Mouse (Mus musculus) G1E (cell line): Measurements from ENCODE around the gene Phf6. TPM values are rescaled to one million over a fixed set of nuclear protein-coding genes. Genes with fewer than 3 reads are reported as not detected.

Experiments
- ATAC-seq: 2 replicates; pipeline ENCODE4 v1.8.0; 2016; ENCODE audit warnings: mild to moderate bottlenecking; ENCODE audit not compliant: insufficient number of reproducible peaks, poor library complexity, low FRiP score, severe bottlenecking; ENCODE audit errors: extremely low read depth
- DNase-seq: peaks from one replicate; pipeline ENCODE4 v3.0.0; 2012; ENCODE audit warnings: low spot score
- H3K27me3 ChIP-seq: 2 replicates; pipeline ENCODE4 v1.6.1; 2012; ENCODE audit warnings: mild to moderate bottlenecking, low read length, inconsistent platforms; ENCODE audit not compliant: insufficient read depth
- H3K36me3 ChIP-seq: replicated peaks from 2 replicates; pipeline ENCODE3; 2012; ENCODE audit warnings: mild to moderate bottlenecking, inconsistent platforms
- H3K4me1 ChIP-seq: 2 replicates; pipeline ENCODE4 v1.6.1; 2012; ENCODE audit warnings: low read depth, low read length, inconsistent platforms, mixed read lengths; ENCODE audit not compliant: insufficient read depth
- H3K4me3 ChIP-seq: 2 replicates; pipeline ENCODE4 v1.5.1; 2012; ENCODE audit warnings: low read depth, mild to moderate bottlenecking, inconsistent platforms, low read length, moderate library complexity, mixed read lengths
- H3K9me3 ChIP-seq: replicated peaks from 2 replicates; pipeline ENCODE4 v1.6.1; 2012; ENCODE audit warnings: inconsistent platforms
- CTCF ChIP-seq: IDR thresholded peaks from 2 replicates; pipeline ENCODE4 v1.5.1; 2012; ENCODE audit warnings: low read depth, low read length, inconsistent platforms, mixed read lengths
- GATA1 ChIP-seq: IDR thresholded peaks from 2 replicates; pipeline ENCODE4 v1.6.1; 2012; ENCODE audit warnings: borderline replicate concordance, low read length, inconsistent platforms, mixed read lengths
- GATA2 ChIP-seq: IDR thresholded peaks from 2 replicates; pipeline ENCODE4 v1.6.1; 2012; ENCODE audit warnings: low read depth, low read length, inconsistent platforms, borderline replicate concordance
- POLR2AphosphoS5 ChIP-seq: IDR thresholded peaks from 2 replicates; pipeline ENCODE4 v1.6.1; 2012; ENCODE audit warnings: low read depth, low read length, inconsistent platforms; ENCODE audit not compliant: insufficient replicate concordance
- TAL1 ChIP-seq: conservative IDR thresholded peaks from 2 replicates; pipeline ENCODE4 v1.6.1; 2012; ENCODE audit warnings: low read depth, low read length, inconsistent platforms, mixed read lengths
- polyA plus RNA-seq: library from polyadenylated mRNA; stranded (reverse); fragments of >175 nt; gene quantifications from 2 replicates; pipeline ENCODE4 v1.2.3, GENCODE M21; 2012
- total RNA-seq, 2 experiments: library from RNA; stranded (forward) in 1 of 2; stranded (reverse) in 1 of 2; fragments of 200-1000 nt in 1 of 2; fragments of >200 nt in 1 of 2; fragmentation: Nextera tagmentation in 1 of 2; gene quantifications; 2 replicates each; pipeline ENCODE4 v1.2.3; 2014 to 2017

Gene Phf6
- total and polyA plus RNA-seq, 3 experiments: 6.6 to 53.1 (median 45.9) TPM

DNA sequence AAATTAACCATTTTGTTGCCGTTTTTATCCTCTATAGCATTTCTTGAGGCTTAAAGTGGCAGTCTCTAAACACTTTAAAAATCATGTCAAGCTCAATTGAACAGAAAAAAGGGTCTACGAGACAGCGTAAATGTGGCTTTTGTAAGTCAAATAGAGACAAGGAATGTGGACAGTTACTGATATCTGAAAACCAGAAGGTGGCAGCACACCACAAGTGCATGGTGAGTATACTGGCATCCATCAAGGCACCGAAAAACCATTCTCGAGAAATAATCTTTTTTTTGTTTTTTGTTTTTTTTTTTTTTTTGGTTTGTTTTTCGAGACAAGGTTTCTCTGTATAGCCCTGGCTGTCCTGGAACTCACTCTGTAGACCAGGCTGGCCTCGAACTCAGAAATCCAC is 4.5 kb downstream of the Phf6 start:
- ATAC-seq (no peak), DNase-seq (no peak)
- Histone ChIP-seq H3K36me3 (peaks cover 17% of the 10 kb centered on the region), H3K27me3 (no peaks in the 10 kb centered on the region), H3K4me3 (no peak overlapping the region), H3K9me3 (no peaks in the 10 kb centered on the region), H3K4me1 (peaks cover 3% of the 10 kb centered on the region; the same call in 1 of the 2 replicates)
- TF ChIP-seq GATA2 (no peak), GATA1 (no peak), POLR2AphosphoS5 (no peak), TAL1 (no peak), CTCF (no peak)

- Histone ChIP-seq H3K9me3 (no peaks in the 10 kb centered on the region), H3K4me3 (no peak overlapping the region), H3K4me1 (no peaks in the 10 kb centered on the region), H3K27me3 (no peaks in the 10 kb centered on the region), H3K36me3 (peaks cover 44% of the 10 kb centered on the region)
- ATAC-seq: no peak
- TF ChIP-seq POLR2AphosphoS5: no peak
- TF ChIP-seq GATA1: no peak
- no peak for TF ChIP-seq CTCF
- no peak for TF ChIP-seq TAL1
- TF ChIP-seq GATA2: no peak
- no peak for DNase-seq
Observed at GRCm38 (mm10) chrX:52926726-52927125, 14.7 kb downstream of the Phf6 start.

DNA sequence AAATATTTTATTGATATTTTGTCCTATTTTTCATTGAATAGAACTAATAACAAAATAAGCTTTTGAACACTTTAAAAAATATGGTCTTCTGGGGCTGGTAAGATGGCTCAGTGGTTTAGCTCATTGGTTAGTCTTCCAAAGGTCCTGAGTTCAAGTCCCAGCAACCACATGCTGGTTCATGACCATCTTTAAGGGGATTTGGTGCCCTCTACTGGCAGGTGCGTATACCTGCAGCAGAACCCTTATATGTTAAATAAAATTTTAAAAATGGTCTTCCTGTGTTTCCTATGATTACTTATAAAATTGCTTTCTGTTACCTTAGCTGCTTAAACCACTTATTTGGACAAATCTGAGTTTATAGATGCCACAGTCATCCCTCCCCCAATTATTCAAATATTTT is 16.8 kb downstream of the Phf6 start:
- Histone ChIP-seq H3K4me1 (no peaks in the 10 kb centered on the region), H3K4me3 (no peak overlapping the region), H3K36me3 (peaks cover 41% of the 10 kb centered on the region), H3K9me3 (no peaks in the 10 kb centered on the region), H3K27me3 (no peaks in the 10 kb centered on the region)
- TF ChIP-seq GATA1 (no peak), CTCF (peak; percentile 21; the same call in 1 of the 2 replicates)
- no peak for ATAC-seq
- no peak for DNase-seq

GRCm38 (mm10) chrX:52929779-52930178 is 17.7 kb downstream of the Phf6 start:
- DNase-seq (no peak), ATAC-seq (no peak)
- Histone ChIP-seq H3K36me3 (peaks cover 40% of the 10 kb centered on the region), H3K4me3 (no peak overlapping the region), H3K27me3 (no peaks in the 10 kb centered on the region), H3K4me1 (no peaks in the 10 kb centered on the region), H3K9me3 (no peaks in the 10 kb centered on the region)
- no peak for TF ChIP-seq GATA2
- no peak for TF ChIP-seq CTCF
- no peak for TF ChIP-seq POLR2AphosphoS5
- no peak for TF ChIP-seq TAL1
- TF ChIP-seq GATA1: no peak

DNA sequence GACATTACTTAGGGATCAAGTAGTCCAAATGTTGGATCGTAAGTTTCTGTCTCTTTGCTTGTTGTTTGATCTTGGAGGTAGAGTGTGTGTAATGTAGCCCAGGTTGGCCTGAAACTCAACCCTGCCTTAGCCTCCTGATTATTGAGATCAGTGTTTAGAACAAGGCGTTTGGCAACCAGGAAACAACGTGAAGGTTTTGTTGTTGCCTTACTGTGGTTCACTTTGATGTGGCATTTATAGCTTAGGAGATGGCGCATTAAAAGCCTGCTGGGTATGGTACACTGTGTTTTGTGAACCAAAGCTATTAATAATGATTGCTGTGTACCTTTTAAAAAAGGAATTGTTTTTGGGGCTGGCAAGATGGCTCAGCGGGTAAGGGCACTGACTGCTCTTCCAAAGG is 18.1 kb downstream of the Phf6 start:
- ATAC-seq: no peak
- Histone ChIP-seq H3K36me3 (peaks cover 41% of the 10 kb centered on the region), H3K9me3 (no peaks in the 10 kb centered on the region), H3K4me1 (no peaks in the 10 kb centered on the region), H3K4me3 (no peak overlapping the region), H3K27me3 (no peaks in the 10 kb centered on the region)
- no peak for DNase-seq
- TF ChIP-seq POLR2AphosphoS5 (no peak), GATA1 (no peak), CTCF (no peak), GATA2 (no peak)

DNA sequence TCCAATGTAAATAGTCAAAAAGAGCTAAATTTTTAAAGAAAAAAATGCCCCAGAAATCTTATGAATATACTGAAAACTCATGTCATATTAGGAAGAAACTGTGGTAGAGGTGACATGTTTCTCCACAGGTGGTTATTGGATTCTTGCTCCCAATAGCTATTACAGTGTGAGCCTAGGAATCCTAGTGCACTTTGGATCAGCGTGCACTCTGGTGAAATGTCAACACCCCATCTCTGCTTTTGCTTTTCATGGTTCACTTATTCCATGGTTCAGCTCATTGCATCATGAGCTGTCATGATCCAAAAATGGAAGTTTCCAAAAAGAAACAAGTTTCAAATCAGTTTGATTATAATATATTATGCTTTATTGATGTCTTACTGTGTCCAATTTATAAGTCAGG is 20.1 kb downstream of the Phf6 start:
- ATAC-seq: no peak
- TF ChIP-seq TAL1 (no peak), CTCF (no peak), POLR2AphosphoS5 (no peak)
- H3K27me3 ChIP-seq: no peaks in the 10 kb centered on the region
- no peaks in the 10 kb centered on the region for H3K9me3 ChIP-seq
- H3K4me3 ChIP-seq: no peak overlapping the region
- peaks cover 35% of the 10 kb centered on the region for H3K36me3 ChIP-seq
- no peaks in the 10 kb centered on the region for H3K4me1 ChIP-seq
- no peak for DNase-seq

DNA sequence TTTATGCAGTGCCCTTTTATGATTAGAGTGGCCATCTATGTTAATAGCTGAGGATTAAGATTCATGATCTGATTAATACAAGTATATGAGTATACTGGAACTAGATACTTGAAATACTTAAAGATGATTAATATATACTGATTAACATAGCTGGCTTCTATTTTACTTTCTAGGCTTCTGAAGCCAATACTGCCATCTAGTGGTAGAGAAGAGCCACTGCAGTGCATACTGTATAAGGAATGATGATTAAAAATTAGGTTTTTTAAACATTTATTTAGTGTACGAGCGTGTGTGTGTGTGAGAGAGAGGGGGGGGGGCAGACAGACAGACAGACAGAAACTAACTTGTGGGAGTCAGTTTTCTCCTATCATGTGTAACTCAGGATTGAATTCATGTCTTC is 22.4 kb downstream of the Phf6 start:
- H3K36me3 ChIP-seq: peaks cover 36% of the 10 kb centered on the region
- TF ChIP-seq GATA2 (no peak), CTCF (0 out of 2 replicates have a peak, but pooled peaks have one; percentile 19), TAL1 (no peak), GATA1 (no peak), POLR2AphosphoS5 (no peak)
- no peaks in the 10 kb centered on the region for H3K9me3 ChIP-seq
- no peaks in the 10 kb centered on the region for H3K4me1 ChIP-seq
- no peaks in the 10 kb centered on the region for H3K27me3 ChIP-seq
- ATAC-seq: no peak
- DNase-seq: no peak
- no peak overlapping the region for H3K4me3 ChIP-seq
